Mouse (Mus musculus) left cerebral cortex, adult 2 months (tissue): ENCODE data around the gene Gzmm. TPM values are rescaled to one million over a fixed set of nuclear protein-coding genes. Genes with fewer than 3 reads are reported as not detected.
A peak's percentile ranks its signal among the peaks of the same experiment; 100 is the strongest.

Experiments
- DNase-seq, 2 experiments: peaks; one replicate each; pipeline ENCODE4 v3.0.0; 2021 to 2022; ENCODE audit warnings: low spot score in 2 of 2, mixed read lengths in 1 of 2; ENCODE audit errors: extremely low spot score in 1 of 2
- H3K27ac ChIP-seq: fragments of 200-600 bp; 2 replicates; pipeline ENCODE4 v1.8.1; 2022
- H3K4me3 ChIP-seq: fragments of 200-600 bp; 2 replicates; pipeline ENCODE4 v1.8.1; 2022
- CTCF ChIP-seq: fragments of 200-600 bp; IDR thresholded peaks from 2 replicates; pipeline ENCODE4 v1.8.1; 2022; ENCODE audit warnings: antibody characterized with exemption, mild to moderate bottlenecking, moderate library complexity
- intact Hi-C: fragments of 180-260 bp; cut with DNase I; formaldehyde crosslinking; loops from one replicate; pipeline ENCODE4 v1.15.1; 2025
- total RNA-seq, 2 experiments: library from RNA; stranded (reverse); gene quantifications; 2 replicates each; pipeline ENCODE4 v1.2.3; 2021

The Gzmm gene
- total RNA-seq, 2 experiments from 2014 or later: 2.1 to 4.0 TPM

DNA sequence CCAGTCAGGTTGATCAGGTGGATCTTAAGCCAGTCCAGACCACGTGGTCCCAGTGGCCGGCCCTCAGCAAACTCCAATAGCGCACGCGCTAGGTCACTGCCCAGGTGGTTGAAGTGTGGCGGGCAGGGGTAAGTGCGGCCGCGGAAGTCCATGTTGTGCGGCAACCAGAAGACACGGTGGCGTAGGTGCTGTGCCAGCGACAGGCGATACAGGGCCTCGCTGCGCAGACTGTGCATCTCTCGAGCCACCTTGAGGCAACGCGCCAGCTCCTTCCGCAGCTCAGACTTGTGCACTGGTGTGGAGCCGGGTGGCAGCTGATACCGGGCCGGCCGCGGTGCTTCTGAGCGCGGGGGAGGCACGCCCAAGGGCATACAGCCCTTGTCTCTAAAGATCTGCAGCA lies 50.4 kb downstream of the Gzmm start:
- H3K27ac ChIP-seq: no peak overlapping the region
- DNase-seq: no peak
- intact Hi-C loops: no loop called here

DNA sequence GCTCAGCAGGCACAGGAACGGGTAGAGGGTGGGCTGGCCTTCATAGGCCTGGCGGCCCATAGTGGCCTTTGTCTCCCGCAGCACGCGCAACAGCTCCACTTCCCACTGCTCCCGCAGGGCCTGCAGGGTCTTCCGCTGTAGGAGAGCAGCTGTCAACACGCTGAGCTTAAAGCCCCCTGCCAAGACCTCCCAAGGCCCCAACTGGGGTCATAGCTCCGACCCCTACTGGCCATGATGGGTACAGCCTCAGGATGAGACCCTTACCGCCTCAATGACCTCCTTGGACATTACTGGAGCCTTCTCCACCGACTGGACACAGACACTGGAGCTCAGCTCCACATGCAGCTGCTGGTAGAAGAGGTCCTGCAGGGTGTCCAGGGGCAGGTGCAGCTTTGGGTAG lies 52.0 kb downstream of the Gzmm start:
- Histone ChIP-seq H3K4me3 (no peak overlapping the region), H3K27ac (no peak overlapping the region)
- no peak for DNase-seq
- TF ChIP-seq CTCF: peak; percentile 43
- intact Hi-C loops: no loop called here

More for the DNA sequence above, 50.4 kb downstream of the Gzmm start:
- no peak overlapping the region for H3K4me3 ChIP-seq
- no peak for TF ChIP-seq CTCF

DNA sequence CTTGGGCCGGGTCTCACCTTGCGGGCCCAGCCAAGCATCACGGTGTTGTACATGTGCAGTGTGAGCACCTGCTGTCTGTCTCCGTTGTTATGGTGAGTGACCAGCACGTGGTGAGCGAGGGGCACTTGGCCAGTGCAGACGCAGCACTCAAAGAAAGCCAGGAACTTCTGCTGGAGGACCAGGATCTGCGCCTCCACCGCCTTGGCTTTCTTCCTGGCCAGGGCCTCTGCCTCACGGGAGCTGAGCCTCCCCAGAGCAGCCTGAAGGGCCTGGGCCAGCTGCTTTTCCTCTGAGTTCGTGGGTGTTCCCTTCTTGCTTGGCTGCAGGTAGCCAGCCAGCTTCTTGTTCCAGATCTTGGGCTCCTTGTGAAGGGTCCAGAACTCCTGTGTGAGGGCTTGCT lies 54.3 kb downstream of the Gzmm start:
- no peak for TF ChIP-seq CTCF
- Histone ChIP-seq H3K27ac (no peak overlapping the region), H3K4me3 (no peak overlapping the region)
- intact Hi-C loops: no loop called here
- no peak for DNase-seq

DNA sequence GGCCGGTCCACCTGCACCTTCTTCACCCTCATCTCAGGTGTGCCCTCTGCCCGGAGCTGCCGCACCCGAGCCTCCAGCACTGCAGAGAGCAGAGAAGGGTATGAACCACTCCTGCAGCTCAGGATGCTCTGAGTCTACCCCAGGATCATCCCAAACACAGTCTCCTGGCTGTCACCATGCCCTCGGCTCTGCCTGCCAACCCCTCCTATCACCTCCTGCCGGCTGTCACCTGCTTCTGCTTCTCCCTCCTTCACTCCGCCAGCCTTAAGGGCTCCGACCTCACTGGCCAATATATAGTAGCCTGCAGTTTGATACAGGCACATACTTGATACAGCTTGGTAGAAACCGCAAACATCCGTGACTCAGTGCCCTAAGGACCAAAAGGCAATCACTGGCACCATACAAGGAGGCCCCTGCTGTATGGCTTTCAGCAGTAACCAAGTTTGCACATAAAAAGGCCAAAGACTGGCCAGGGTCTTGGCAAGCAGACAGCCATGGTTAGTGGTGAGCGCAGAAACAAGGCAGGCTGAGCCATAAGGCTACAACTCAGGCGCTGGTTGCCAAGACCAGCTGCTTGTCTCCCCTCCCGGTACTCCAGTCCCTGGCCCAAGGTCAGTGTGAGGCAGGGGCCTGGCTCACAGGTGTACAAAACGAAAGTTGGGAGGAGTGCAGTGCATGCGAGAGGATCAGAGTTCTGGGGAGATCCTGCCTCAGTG lies 55.0 kb downstream of the Gzmm start:
- DNase-seq: no peak

More for the DNA sequence above, 55.0 kb downstream of the Gzmm start:
- intact Hi-C loops: no loop called here
- no peak overlapping the region for H3K4me3 ChIP-seq
- H3K27ac ChIP-seq: no peak overlapping the region
- TF ChIP-seq CTCF: no peak

Other genes starting within 250 kb of the Gzmm start
- not detected for gene Vmn2r83, start 220.3 kb upstream of the Gzmm start, total RNA-seq
- 1 to 10 TPM; 2.2 to 3.4 TPM for gene Plpp2, start 155.2 kb upstream of the Gzmm start, total RNA-seq
- gene Mier2, start 133.8 kb upstream of the Gzmm start, total RNA-seq: 10 to 100 TPM; 51.2 to 54.9 TPM
- gene Theg, start 101.7 kb upstream of the Gzmm start, total RNA-seq: 1 to 10 TPM in 1 of 2 experiments, under 1 TPM in 1; 0.87 to 1.4 TPM
- gene C2cd4c, start 75.0 kb upstream of the Gzmm start, total RNA-seq: 10 to 100 TPM; 16.8 to 17.1 TPM
- 10 to 100 TPM; 47.8 to 48.1 TPM for gene Shc2, start 51.1 kb upstream of the Gzmm start, total RNA-seq
- under 1 TPM in 1 of 2 experiments, not detected in 1; 0.27 TPM for gene Odf3l2, start 43.3 kb upstream of the Gzmm start, total RNA-seq
- gene Madcam1, start 24.5 kb upstream of the Gzmm start, total RNA-seq: not detected
- gene Tpgs1, start 19.7 kb upstream of the Gzmm start, total RNA-seq: 10 to 100 TPM; 79.3 to 80.6 TPM
- 10 to 100 TPM; 80.7 to 84.8 TPM for gene Cdc34, start 6.8 kb upstream of the Gzmm start, total RNA-seq
- 100 to 1,000 TPM; 539 to 573 TPM for gene Bsg, start 15.5 kb downstream of the Gzmm start, total RNA-seq
- 100 to 1,000 TPM; 129 to 142 TPM for gene Hcn2, start 27.6 kb downstream of the Gzmm start, total RNA-seq
- gene Polrmt, start 57.6 kb downstream of the Gzmm start, total RNA-seq: 10 to 100 TPM; 45.1 to 51.6 TPM
- 1 to 10 TPM; 4.5 to 4.8 TPM for gene Fgf22, start 66.1 kb downstream of the Gzmm start, total RNA-seq
- 10 to 100 TPM; 93.3 to 97.5 TPM for gene Rnf126, start 77.9 kb downstream of the Gzmm start, total RNA-seq
- gene Fstl3, start 88.3 kb downstream of the Gzmm start, total RNA-seq: 1 to 10 TPM; 2.5 to 2.6 TPM
- gene Prss57, start 101.9 kb downstream of the Gzmm start, total RNA-seq: under 1 TPM; 0.58 to 0.75 TPM
- 100 to 1,000 TPM; 293 to 312 TPM for gene Palm, start 104.6 kb downstream of the Gzmm start, total RNA-seq
- under 1 TPM; 0.59 to 0.89 TPM for gene Misp, start 132.0 kb downstream of the Gzmm start, total RNA-seq
- gene Ptbp1, start 165.4 kb downstream of the Gzmm start, total RNA-seq: 10 to 100 TPM; 55.5 to 61.7 TPM
- gene Prtn3, start 185.5 kb downstream of the Gzmm start, total RNA-seq: 1 to 10 TPM; 1.7 to 2.6 TPM
- gene Plppr3, start 185.6 kb downstream of the Gzmm start, total RNA-seq: 10 to 100 TPM; 51.8 to 63.0 TPM
- gene Elane, start 197.2 kb downstream of the Gzmm start, total RNA-seq: not detected
- not detected for gene Cfd, start 201.8 kb downstream of the Gzmm start, total RNA-seq
- 10 to 100 TPM; 55.3 to 55.5 TPM for gene Med16, start 219.9 kb downstream of the Gzmm start, total RNA-seq
- gene Gm26602, start 221.8 kb downstream of the Gzmm start, total RNA-seq: not detected
- 1 to 10 TPM; 6.6 to 9.1 TPM for gene Kiss1r, start 228.0 kb downstream of the Gzmm start, total RNA-seq
- 100 to 1,000 TPM; 318 to 346 TPM for gene R3hdm4, start 232.2 kb downstream of the Gzmm start, total RNA-seq
- 1 to 10 TPM; 5.7 to 10.0 TPM for gene Arid3a, start 238.0 kb downstream of the Gzmm start, total RNA-seq